Mouse (Mus musculus) kidney, adult 2 months (tissue): ENCODE measurements around the gene Map3k7. TPM values are rescaled to one million over a fixed set of nuclear protein-coding genes. Genes with fewer than 3 reads are reported as not detected.

ENCODE experiments used
- DNase-seq: peaks from one replicate; pipeline ENCODE4 v3.0.0; 2021
- H3K27ac ChIP-seq: fragments of 200-500 bp; 2 replicates; pipeline ENCODE4 v1.5.1; 2012; ENCODE audit warnings: low read depth, low read length, control low read depth, inconsistent platforms; ENCODE audit not compliant: insufficient read depth
- H3K27me3 ChIP-seq: fragments of 200-500 bp; replicated peaks from 2 replicates; pipeline ENCODE4 v1.6.1; 2012; ENCODE audit warnings: mild to moderate bottlenecking, moderate library complexity, low read length, inconsistent platforms; ENCODE audit not compliant: control insufficient read depth, insufficient read depth
- H3K36me3 ChIP-seq: fragments of 200-500 bp; 2 replicates; pipeline ENCODE4 v1.6.1; 2012; ENCODE audit warnings: mild to moderate bottlenecking, moderate library complexity, low read length, inconsistent platforms; ENCODE audit not compliant: control insufficient read depth, insufficient read depth
- H3K4me1 ChIP-seq: fragments of 200-500 bp; 2 replicates; pipeline ENCODE4 v1.6.1; 2011; ENCODE audit warnings: low read length; ENCODE audit not compliant: control insufficient read depth, insufficient read depth
- H3K4me3 ChIP-seq: fragments of 200-500 bp; 2 replicates; pipeline ENCODE4 v1.5.1; 2011; ENCODE audit warnings: mild to moderate bottlenecking, low read depth, low read length, control low read depth; ENCODE audit not compliant: insufficient read depth
- CTCF ChIP-seq: fragments of 200-500 bp; conservative IDR thresholded peaks from 2 replicates; pipeline ENCODE4 v1.5.1; 2011; ENCODE audit warnings: low read depth, mild to moderate bottlenecking, control low read depth, low read length, moderate library complexity, mixed read lengths; ENCODE audit not compliant: insufficient read depth, insufficient read length
- POLR2A ChIP-seq: fragments of 200-500 bp; IDR thresholded peaks from one replicate; pipeline ENCODE4 v1.6.1; 2011; ENCODE audit warnings: low read depth, low read length, control low read depth
- WGBS: fragments of 180-500 bp; shearing (Covaris S2); methylation state at CpG from one replicate; pipeline ENCODE4 v1.1.7; 2018; 5-methylcytosine and 5-hydroxymethylcytosine counted together
- polyA plus RNA-seq: library from polyadenylated mRNA; depleted of rRNA; stranded (reverse); fragments of >200 nt; gene quantifications from 2 replicates; pipeline ENCODE4 v1.2.3, GENCODE M21; 2012

The Map3k7 gene
- polyA plus RNA-seq, 1 experiment = 44.1 TPM

- no peak for TF ChIP-seq CTCF
- TF ChIP-seq POLR2A = no peak
- Histone ChIP-seq H3K27me3 (peaks cover 2% of the 10 kb centered on the region), H3K4me1 (no peaks in the 10 kb centered on the region; the same call in 1 of the 2 replicates), H3K4me3 (no peak overlapping the region), H3K36me3 (no peaks in the 10 kb centered on the region), H3K27ac (no peak overlapping the region)
- DNase-seq = peak; percentile 7
- 36% methylated on average over 4 of the region's 4 CpGs for WGBS
These were observed 22.3 kb upstream of the Map3k7 start for GRCm38 (mm10) chr4:31941616-31942015.

- no peaks in the 10 kb centered on the region for H3K27me3 ChIP-seq
- no peaks in the 10 kb centered on the region; the same call in 1 of the 2 replicates for H3K4me1 ChIP-seq
- TF ChIP-seq POLR2A (no peak), CTCF (no peak)
- no peaks in the 10 kb centered on the region for H3K36me3 ChIP-seq
- H3K4me3 ChIP-seq = no peak overlapping the region
- H3K27ac ChIP-seq = no peak overlapping the region
- DNase-seq = no peak
- 78% methylated on average over 2 of the region's 2 CpGs for WGBS
These were observed 20.9 kb upstream of the Map3k7 start for GRCm38 (mm10) chr4:31943045-31943444.

- under 1% methylated on average over 47 of the region's 47 CpGs for WGBS
These were observed 438 bp downstream of the Map3k7 start for GRCm38 (mm10) chr4:31964194-31964875.

GRCm38 (mm10) chr4:31965208-31965607 is 1.3 kb downstream of the Map3k7 start:
- H3K4me3 ChIP-seq = no peak overlapping the region
- no peaks in the 10 kb centered on the region for H3K27me3 ChIP-seq
- no peak overlapping the region for H3K27ac ChIP-seq
- 26% methylated on average over 2 of the region's 2 CpGs for WGBS
- peaks cover 2% of the 10 kb centered on the region; the same call in 1 of the 2 replicates for H3K4me1 ChIP-seq
- no peak for DNase-seq
- H3K36me3 ChIP-seq = no peaks in the 10 kb centered on the region
- TF ChIP-seq POLR2A = no peak
- no peak for TF ChIP-seq CTCF

More at GRCm38 (mm10) chr4:31964194-31964875, 438 bp downstream of the Map3k7 start:
- Histone ChIP-seq H3K27me3 (no peaks in the 10 kb centered on the region), H3K4me3 (peak overlapping the region; percentile 85), H3K4me1 (peaks cover 2% of the 10 kb centered on the region; the same call in 1 of the 2 replicates), H3K27ac (peak overlapping the region; percentile 65), H3K36me3 (no peaks in the 10 kb centered on the region)
- DNase-seq = peak; percentile 3
- TF ChIP-seq POLR2A = no peak
- no peak for TF ChIP-seq CTCF

GRCm38 (mm10) chr4:31971437-31971836 is 7.5 kb downstream of the Map3k7 start:
- Histone ChIP-seq H3K27me3 (no peaks in the 10 kb centered on the region), H3K4me1 (peaks cover 2% of the 10 kb centered on the region; the same call in 1 of the 2 replicates), H3K4me3 (no peak overlapping the region), H3K36me3 (no peaks in the 10 kb centered on the region), H3K27ac (no peak overlapping the region)
- TF ChIP-seq POLR2A (no peak), CTCF (no peak)
- DNase-seq = no peak
- 82% methylated on average over 1 of the region's 1 CpGs for WGBS

- H3K4me1 ChIP-seq = no peaks in the 10 kb centered on the region; the same call in 1 of the 2 replicates
- H3K4me3 ChIP-seq = no peak overlapping the region
- H3K27ac ChIP-seq = no peak overlapping the region
- no peaks in the 10 kb centered on the region for H3K27me3 ChIP-seq
- no peaks in the 10 kb centered on the region; the same call in none of the 2 replicates for H3K36me3 ChIP-seq
- TF ChIP-seq CTCF = no peak
- no peak for TF ChIP-seq POLR2A
- peak; percentile 27 for DNase-seq
- WGBS = 33% methylated on average over 6 of the region's 6 CpGs
These were observed 8.3 kb downstream of the Map3k7 start for GRCm38 (mm10) chr4:31972181-31972580.

GRCm38 (mm10) chr4:31975260-31975950 is 11.5 kb downstream of the Map3k7 start:
- Histone ChIP-seq H3K27ac (no peak overlapping the region), H3K36me3 (peaks cover 3% of the 10 kb centered on the region), H3K27me3 (no peaks in the 10 kb centered on the region), H3K4me1 (no peaks in the 10 kb centered on the region; the same call in 1 of the 2 replicates), H3K4me3 (no peak overlapping the region)
- no peak for DNase-seq
- 52% methylated on average over 3 of the region's 3 CpGs for WGBS
- no peak for TF ChIP-seq POLR2A
- no peak for TF ChIP-seq CTCF
